Mouse (Mus musculus): ENCODE results near the gene Gm9045.
"Not testable (repeated sequence)": the region's sequence is repeated elsewhere in the genome, so short reads cannot be mapped to it uniquely, and the experiment has no call there.

Gm9045 gene

DNA sequence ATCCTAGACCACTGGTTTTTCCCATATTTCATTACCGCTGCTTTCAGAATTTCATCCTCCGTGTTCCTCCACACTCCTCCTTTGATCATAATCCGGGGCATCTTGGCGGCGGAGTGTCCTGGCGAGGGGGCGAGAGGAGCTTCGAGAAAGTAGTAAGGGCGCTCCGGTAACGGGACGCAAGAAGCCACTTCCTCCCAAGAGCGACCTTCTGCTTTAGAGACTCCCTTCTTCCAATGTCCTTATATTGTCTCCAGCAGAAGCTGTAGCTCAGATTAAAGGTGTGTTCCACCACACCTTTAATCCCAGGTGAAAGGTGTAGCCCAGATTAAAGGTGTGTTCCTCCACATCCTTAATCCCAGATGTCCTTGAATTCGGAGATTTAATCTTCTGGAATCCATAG lies at the start of gene Gm9045:
TSS of gene Gm9045 (minus strand) at position 101 of the 400 bp plus-strand sequence.
- DNase-seq (ENCODE audit: low spot score in 2 of 2) = not testable (repeated sequence)

GRCm38 (mm10) chr10:118370443-118370842 lies 32.8 kb upstream of the Gm9045 start:
- DNase-seq (ENCODE audit: low spot score in 2 of 2) = peak; percentile 69 to 80

DNA sequence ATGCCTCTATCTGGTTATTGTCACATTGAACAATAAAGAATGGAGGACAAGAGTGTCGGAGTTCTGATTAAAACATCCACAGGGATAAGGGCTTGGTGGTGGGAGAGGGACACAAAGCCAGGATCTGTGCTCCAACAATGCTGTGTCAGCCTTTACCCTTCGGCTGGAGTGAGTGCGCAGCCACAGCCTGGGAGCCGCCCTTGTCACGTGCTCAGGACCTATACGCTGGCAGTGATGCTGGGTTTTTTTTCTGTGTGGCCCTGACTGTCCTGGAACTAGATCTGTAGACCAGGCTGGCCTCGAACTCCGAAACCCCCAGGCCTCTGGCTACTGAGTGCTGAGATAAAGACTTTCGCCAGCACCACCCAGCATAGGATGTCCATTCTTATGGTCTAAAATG lies 31.9 kb upstream of the Gm9045 start:
- DNase-seq (ENCODE audit: low spot score in 2 of 2) = no peak

DNA sequence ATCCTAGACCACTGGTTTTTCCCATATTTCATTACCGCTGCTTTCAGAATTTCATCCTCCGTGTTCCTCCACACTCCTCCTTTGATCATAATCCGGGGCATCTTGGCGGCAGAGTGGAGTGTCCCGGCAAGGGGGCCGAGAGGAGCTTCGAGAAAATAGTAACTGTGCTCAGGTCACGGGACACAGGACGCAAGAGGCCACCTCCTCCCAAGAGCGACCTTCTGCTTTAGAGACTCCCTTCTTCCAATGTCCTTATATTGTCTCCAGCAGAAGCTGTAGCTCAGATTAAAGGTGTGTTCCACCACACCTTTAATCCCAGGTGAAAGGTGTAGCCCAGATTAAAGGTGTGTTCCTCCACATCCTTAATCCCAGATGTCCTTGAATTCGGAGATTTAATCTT lies 16.4 kb upstream of the Gm9045 start, which contains the start of gene Gm9049:
TSS of gene Gm9049 (minus strand) at position 101 of the 400 bp plus-strand sequence.
- not testable (repeated sequence) for DNase-seq (ENCODE audit: low spot score in 2 of 2)

- not testable (repeated sequence) for DNase-seq (ENCODE audit: low spot score in 2 of 2)
Observed at GRCm38 (mm10) chr10:118348579-118348978, 10.9 kb upstream of the Gm9045 start, which contains the start of gene Gm9048. Gm9048 (minus strand) TSS chr10:118348679.

GRCm38 (mm10) chr10:118343155-118343554 lies 5.5 kb upstream of the Gm9045 start, which contains the start of gene Gm9046:
Gm9046 (minus strand) TSS chr10:118343255.
- DNase-seq (ENCODE audit: low spot score in 2 of 2) = not testable (repeated sequence)

- DNase-seq (ENCODE audit: low spot score in 2 of 2) = not testable (repeated sequence)
Observed at GRCm38 (mm10) chr10:118332308-118332707, 5.3 kb downstream of the Gm9045 start, which contains the start of gene Gm9044. Gm9044 (minus strand) TSS chr10:118332408.

- not testable (repeated sequence) for DNase-seq (ENCODE audit: low spot score in 2 of 2)
Observed at GRCm38 (mm10) chr10:118326869-118327268, 10.8 kb downstream of the Gm9045 start, which contains the start of gene Gm9040. Gm9040 (minus strand) TSS chr10:118326969.

DNA sequence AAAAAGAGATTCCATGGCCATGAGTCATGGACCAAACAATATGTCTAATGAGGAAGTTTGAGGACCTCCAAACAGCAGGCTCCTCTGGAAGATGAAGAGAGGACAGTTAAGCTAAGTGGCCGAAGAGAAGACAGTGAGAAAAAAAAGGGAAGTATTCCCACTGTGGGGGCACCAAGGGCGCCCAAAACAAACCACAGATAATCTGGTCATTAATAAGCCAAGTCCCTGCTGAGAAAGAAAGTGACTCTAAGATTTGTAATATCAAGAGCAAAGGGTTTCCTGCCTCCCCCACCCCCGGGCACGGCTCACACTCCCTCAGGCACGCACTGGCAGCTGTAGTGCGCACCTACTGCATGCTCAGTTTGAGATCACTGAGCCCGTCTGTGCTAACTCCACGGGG lies 18.6 kb downstream of the Gm9045 start:
- DNase-seq (ENCODE audit: low spot score in 2 of 2) = no peak

DNA sequence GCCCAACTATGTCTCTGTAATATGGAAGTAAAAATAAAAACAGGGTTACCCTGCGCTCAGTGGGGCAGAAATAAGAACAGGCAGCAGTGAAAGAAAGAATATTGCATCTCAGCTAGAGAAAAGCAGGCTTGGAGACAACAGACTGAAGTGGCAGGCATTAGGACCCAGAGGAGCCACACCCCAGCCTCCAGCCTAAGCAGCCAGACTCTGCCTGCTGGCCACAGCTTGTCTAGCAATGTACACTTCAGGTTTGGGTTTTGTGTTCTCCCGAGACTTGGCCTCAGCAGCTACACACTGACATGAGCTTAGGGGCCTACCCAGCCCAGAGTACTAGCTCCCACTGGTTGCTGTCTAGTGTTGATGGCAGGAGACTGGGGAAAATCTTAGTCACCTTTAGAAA lies 35.5 kb downstream of the Gm9045 start:
- DNase-seq (ENCODE audit: low spot score in 2 of 2) = not testable (repeated sequence)

DNA sequence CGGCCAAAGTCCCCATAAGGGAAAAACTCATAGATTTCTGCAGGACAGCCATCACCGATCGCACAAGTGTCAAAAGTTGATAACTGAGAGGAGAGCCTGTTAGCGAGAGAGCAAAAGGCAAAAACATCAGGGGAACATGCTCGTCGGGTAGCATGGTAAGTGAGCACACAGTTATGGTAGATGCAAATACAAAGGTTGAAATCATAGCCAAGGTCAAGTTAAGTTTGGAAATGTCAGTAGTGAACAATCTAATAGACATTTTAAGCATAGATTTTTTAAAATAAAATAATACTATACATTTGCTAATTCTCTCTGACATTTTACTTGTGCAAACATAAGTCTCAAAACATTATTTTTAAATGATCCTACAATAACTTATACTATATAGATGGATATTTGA lies 42.7 kb downstream of the Gm9045 start, which contains the start of gene Iltifb:
TSS of gene Iltifb (minus strand) at position 101 of the 400 bp plus-strand sequence.
- no peak for DNase-seq (ENCODE audit: low spot score in 2 of 2)

Data from natural killer cell, adult 2 months (primary cell).